Mouse (Mus musculus) midbrain, embryonic 11.5 days (tissue): ENCODE data around the gene Parp1. TPM values are rescaled to one million over a fixed set of nuclear protein-coding genes. Genes with fewer than 3 reads are reported as not detected.

Experiments used
- ATAC-seq: fragments of 200-750 bp; cut with Nextera tagmentation; 2 replicates; pipeline ENCODE4 v1.8.0; 2017; ENCODE audit warnings: moderate TSS enrichment, moderate library complexity; ENCODE audit not compliant: low FRiP score
- DNase-seq: peaks from one replicate; pipeline ENCODE4 v3.0.0; 2015; ENCODE audit warnings: low spot score; ENCODE audit errors: missing footprints
- H3K27ac ChIP-seq: fragments of 300-500 bp; sonication (generic); 2 replicates; pipeline ENCODE4 v1.5.1; 2014; ENCODE audit warnings: low read depth, low read length
- H3K27me3 ChIP-seq: fragments of 300-500 bp; sonication (generic); 2 replicates; pipeline ENCODE4 v1.6.1; 2014; ENCODE audit warnings: mild to moderate bottlenecking, low read length, moderate library complexity, mixed read lengths; ENCODE audit not compliant: control insufficient read depth, insufficient read depth
- H3K36me3 ChIP-seq: fragments of 300-500 bp; sonication (generic); 2 replicates; pipeline ENCODE4 v1.6.1; 2014; ENCODE audit warnings: mild to moderate bottlenecking, low read length, moderate library complexity, mixed read lengths; ENCODE audit not compliant: control insufficient read depth, insufficient read depth
- H3K4me1 ChIP-seq: fragments of 300-500 bp; sonication (generic); 2 replicates; pipeline ENCODE4 v1.6.1; 2014; ENCODE audit warnings: low read length; ENCODE audit not compliant: control insufficient read depth, insufficient read depth
- H3K4me2 ChIP-seq: fragments of 300-500 bp; sonication (generic); 2 replicates; pipeline ENCODE4 v1.6.1; 2014; ENCODE audit warnings: mild to moderate bottlenecking, moderate library complexity
- H3K4me3 ChIP-seq: fragments of 300-500 bp; sonication (generic); 2 replicates; pipeline ENCODE4 v1.5.1; 2014; ENCODE audit warnings: low read depth, low read length
- H3K9ac ChIP-seq: fragments of 300-500 bp; sonication (generic); 2 replicates; pipeline ENCODE4 v1.6.1; 2014; ENCODE audit warnings: low read length
- H3K9me3 ChIP-seq: fragments of 300-500 bp; sonication (generic); 2 replicates; pipeline ENCODE4 v1.6.1; 2016; ENCODE audit warnings: low read length; ENCODE audit not compliant: control insufficient read depth
- whole genome bisulfite sequencing: fragments of 180-500 bp; shearing (Covaris S2); extraction: QIAGEN DNeasy Blood & Tissue Kit; methylation state at CpG from one replicate; pipeline ENCODE4 v1.1.7; 2014; 5-methylcytosine and 5-hydroxymethylcytosine counted together
- polyA plus RNA-seq: library from polyadenylated mRNA; unstranded; fragments of >200 nt; fragmentation: Nextera tagmentation; extraction: Ambion mirVana; gene quantifications from 2 replicates; pipeline ENCODE4 v1.2.1, GENCODE M21; 2014

Parp1 gene
- polyA plus RNA-seq, 1 experiment from 2014 or later = 213 TPM

- no peaks in the 10 kb centered on the region for H3K36me3 ChIP-seq
- no peaks in the 10 kb centered on the region for H3K4me1 ChIP-seq
- H3K27ac ChIP-seq = no peak overlapping the region
- ATAC-seq = no peak
- WGBS = 60% methylated on average over 2 of the region's 2 CpGs
- DNase-seq = peak; percentile 59
- no peak overlapping the region for H3K4me2 ChIP-seq
- H3K9ac ChIP-seq = no peak overlapping the region
- no peaks in the 10 kb centered on the region for H3K9me3 ChIP-seq
- no peak overlapping the region for H3K4me3 ChIP-seq
- H3K27me3 ChIP-seq = no peaks in the 10 kb centered on the region
These were observed 27.5 kb upstream of the Parp1 start for GRCm38 (mm10) chr1:180541251-180541650.

GRCm38 (mm10) chr1:180541883-180542711, 26.6 kb upstream of the Parp1 start:
- Histone ChIP-seq H3K9ac (no peak overlapping the region), H3K4me1 (no peaks in the 10 kb centered on the region), H3K27me3 (no peaks in the 10 kb centered on the region), H3K9me3 (no peaks in the 10 kb centered on the region), H3K4me3 (no peak overlapping the region), H3K4me2 (no peak overlapping the region), H3K36me3 (no peaks in the 10 kb centered on the region), H3K27ac (no peak overlapping the region)
- WGBS = 80% methylated on average over 15 of the region's 15 CpGs
- DNase-seq (peak; percentile 76), ATAC-seq (no peak)

- ATAC-seq = no peak
- WGBS = 85% methylated on average over 3 of the region's 3 CpGs
These were observed 25.9 kb upstream of the Parp1 start for GRCm38 (mm10) chr1:180542712-180543371.

DNA sequence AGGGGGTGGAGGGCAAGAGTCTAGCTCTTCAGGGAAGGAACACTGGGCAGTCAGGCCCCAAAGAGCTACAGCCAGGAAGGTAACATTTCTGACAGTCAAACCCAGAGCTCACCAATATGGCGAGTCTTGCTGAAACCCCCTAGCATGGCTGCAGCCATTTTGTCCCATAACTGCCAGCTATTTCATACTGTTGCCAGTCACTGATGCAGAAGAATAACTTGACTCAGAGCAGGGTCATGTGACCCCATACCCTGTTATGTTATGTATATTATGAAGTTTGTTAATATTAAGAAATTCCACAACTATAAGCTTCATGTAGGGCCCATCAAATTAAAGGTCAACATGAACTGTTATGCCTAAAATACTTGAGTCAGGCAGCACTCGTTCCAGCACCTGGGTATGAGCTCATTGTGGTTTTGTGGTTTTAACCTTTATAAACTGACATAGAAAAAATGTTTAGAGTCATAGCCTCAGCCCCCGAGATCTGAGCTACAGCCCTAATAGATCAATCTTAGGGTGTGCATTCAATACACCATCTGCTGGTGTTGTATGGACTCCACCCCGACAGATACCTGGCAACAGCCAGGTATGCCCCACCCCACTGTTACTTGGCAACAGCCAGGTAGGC, 22.7 kb upstream of the Parp1 start:
- DNase-seq = peak; percentile 64
- peaks cover 14% of the 10 kb centered on the region for H3K4me1 ChIP-seq
- no peak overlapping the region for H3K4me2 ChIP-seq
- no peak overlapping the region for H3K9ac ChIP-seq
- no peaks in the 10 kb centered on the region for H3K36me3 ChIP-seq
- 92% methylated on average over 4 of the region's 4 CpGs for WGBS
- H3K9me3 ChIP-seq = no peaks in the 10 kb centered on the region
- H3K27ac ChIP-seq = no peak overlapping the region
- ATAC-seq = no peak
- H3K27me3 ChIP-seq = no peaks in the 10 kb centered on the region; the same call in 1 of the 2 replicates
- no peak overlapping the region for H3K4me3 ChIP-seq

More at GRCm38 (mm10) chr1:180542712-180543371, 25.9 kb upstream of the Parp1 start:
- Histone ChIP-seq H3K27ac (no peak overlapping the region), H3K9me3 (no peaks in the 10 kb centered on the region), H3K4me3 (no peak overlapping the region), H3K4me1 (peaks cover 6% of the 10 kb centered on the region; the same call in 1 of the 2 replicates), H3K27me3 (no peaks in the 10 kb centered on the region), H3K9ac (no peak overlapping the region), H3K36me3 (no peaks in the 10 kb centered on the region), H3K4me2 (no peak overlapping the region)
- no peak for DNase-seq

GRCm38 (mm10) chr1:180546798-180547750, 21.6 kb upstream of the Parp1 start:
- peak overlapping the region; percentile 36 for H3K4me2 ChIP-seq
- H3K4me1 ChIP-seq = peaks cover 14% of the 10 kb centered on the region
- peak; percentile 54 for DNase-seq
- H3K9me3 ChIP-seq = no peaks in the 10 kb centered on the region
- WGBS = 45% methylated on average over 13 of the region's 13 CpGs
- no peak overlapping the region for H3K27ac ChIP-seq
- H3K27me3 ChIP-seq = no peaks in the 10 kb centered on the region; the same call in 1 of the 2 replicates
- H3K36me3 ChIP-seq = no peaks in the 10 kb centered on the region
- ATAC-seq = no peak
- no peak overlapping the region for H3K4me3 ChIP-seq
- no peak overlapping the region; the same call in 1 of the 2 replicates for H3K9ac ChIP-seq

- peak overlapping the region; percentile 28; the same call in 1 of the 2 replicates for H3K9ac ChIP-seq
- under 1% methylated on average over 16 of the region's 16 CpGs for WGBS
- H3K9me3 ChIP-seq = no peaks in the 10 kb centered on the region
- peak; percentile 65 for ATAC-seq
- H3K27ac ChIP-seq = no peak overlapping the region
- peaks cover 14% of the 10 kb centered on the region for H3K4me1 ChIP-seq
- no peaks in the 10 kb centered on the region; the same call in 1 of the 2 replicates for H3K27me3 ChIP-seq
- peak; percentile 91 for DNase-seq
- no peak overlapping the region for H3K4me3 ChIP-seq
- H3K36me3 ChIP-seq = no peaks in the 10 kb centered on the region
- peak overlapping the region; percentile 36 for H3K4me2 ChIP-seq
These were observed 20.7 kb upstream of the Parp1 start for GRCm38 (mm10) chr1:180547751-180548669.

- Histone ChIP-seq H3K4me3 (no peak overlapping the region), H3K36me3 (no peaks in the 10 kb centered on the region), H3K27ac (no peak overlapping the region), H3K4me2 (no peak overlapping the region), H3K9me3 (no peaks in the 10 kb centered on the region), H3K27me3 (no peaks in the 10 kb centered on the region; the same call in 1 of the 2 replicates), H3K9ac (no peak overlapping the region), H3K4me1 (peaks cover 14% of the 10 kb centered on the region)
- peak; percentile 76 for DNase-seq
- WGBS = 71% methylated on average over 7 of the region's 7 CpGs
- no peak for ATAC-seq
These were observed 19.0 kb upstream of the Parp1 start for GRCm38 (mm10) chr1:180549539-180550308.
